Mouse (Mus musculus): ENCODE results near the gene Mapk6. TPM values are rescaled to one million over a fixed set of nuclear protein-coding genes. Genes with fewer than 3 reads are reported as not detected.
"Not testable (repeated sequence)": the region's sequence is repeated elsewhere in the genome, so short reads cannot be mapped to it uniquely, and the experiment has no call there.

Mapk6 gene
- total RNA-seq, 2 experiments from 2014 or later: 36.2 to 38.2 TPM

DNA sequence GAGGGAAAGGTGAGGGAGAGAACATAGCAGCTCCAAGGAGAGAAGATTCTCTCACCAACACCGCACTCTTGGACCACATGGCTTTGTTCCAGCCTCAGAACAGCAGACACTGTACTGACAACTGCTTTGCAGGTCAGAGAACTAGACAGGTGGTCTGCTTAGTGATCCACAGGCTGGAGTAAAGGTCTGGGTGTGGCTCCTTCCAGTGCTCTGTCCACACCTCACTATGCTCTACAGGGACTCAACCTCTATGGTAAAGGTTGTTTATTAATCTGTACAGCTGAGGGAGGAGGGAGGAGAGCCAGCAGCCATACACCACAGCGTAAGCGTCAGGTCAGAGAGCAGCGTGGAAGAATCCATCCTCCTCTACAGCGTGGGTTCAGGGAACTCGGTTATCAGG, 13.8 kb downstream of the Mapk6 start:
- DNase-seq: no peak
- intact Hi-C loops (cut with DNase I): loop anchor here (5.0 kb wide), 1 partner anchor 36 kb away; no protein-coding TSS in a partner anchor

GRCm38 (mm10) chr9:75393251-75393650, 16.6 kb downstream of the Mapk6 start:
- intact Hi-C loops (cut with DNase I): no loop called here

DNA sequence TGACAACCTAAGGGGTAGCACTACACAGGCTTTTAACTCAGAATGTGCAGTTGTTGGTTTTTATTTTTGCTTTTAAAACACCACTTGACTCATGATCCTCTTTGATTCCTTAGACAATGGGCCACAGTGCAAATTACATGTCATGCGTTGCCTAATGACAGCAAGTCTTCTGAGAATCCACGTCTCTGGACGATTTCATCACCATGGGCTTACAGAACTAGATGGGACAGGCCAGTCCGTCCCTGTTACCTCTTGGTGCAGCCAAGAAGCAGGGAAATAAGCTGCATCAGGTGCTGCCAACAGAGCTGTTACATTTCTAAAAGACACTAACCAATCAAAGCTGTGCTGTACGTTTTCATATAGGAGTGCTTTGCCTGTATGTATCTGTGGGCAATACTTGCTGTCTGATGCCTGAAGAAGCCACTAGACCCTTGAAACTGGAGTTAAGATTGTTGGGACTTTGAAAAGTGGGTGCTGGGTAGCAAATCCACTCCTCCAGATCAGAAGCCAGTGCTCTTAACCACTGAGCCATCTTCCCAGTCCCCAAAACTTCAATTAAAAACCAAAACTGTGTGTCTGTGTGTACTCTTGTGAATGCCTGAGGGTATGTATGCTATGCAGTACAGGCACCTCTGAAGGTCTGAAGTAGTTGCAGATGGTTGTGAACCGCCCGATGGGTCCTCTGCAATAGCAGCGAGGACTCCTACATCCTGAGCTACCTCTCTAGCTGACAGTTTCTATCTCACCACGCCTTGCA, 24.4 kb downstream of the Mapk6 start:
- intact Hi-C loops (cut with DNase I): no loop called here
- no peak for DNase-seq

More at GRCm38 (mm10) chr9:75393251-75393650, 16.6 kb downstream of the Mapk6 start:
- no peak for DNase-seq

DNA sequence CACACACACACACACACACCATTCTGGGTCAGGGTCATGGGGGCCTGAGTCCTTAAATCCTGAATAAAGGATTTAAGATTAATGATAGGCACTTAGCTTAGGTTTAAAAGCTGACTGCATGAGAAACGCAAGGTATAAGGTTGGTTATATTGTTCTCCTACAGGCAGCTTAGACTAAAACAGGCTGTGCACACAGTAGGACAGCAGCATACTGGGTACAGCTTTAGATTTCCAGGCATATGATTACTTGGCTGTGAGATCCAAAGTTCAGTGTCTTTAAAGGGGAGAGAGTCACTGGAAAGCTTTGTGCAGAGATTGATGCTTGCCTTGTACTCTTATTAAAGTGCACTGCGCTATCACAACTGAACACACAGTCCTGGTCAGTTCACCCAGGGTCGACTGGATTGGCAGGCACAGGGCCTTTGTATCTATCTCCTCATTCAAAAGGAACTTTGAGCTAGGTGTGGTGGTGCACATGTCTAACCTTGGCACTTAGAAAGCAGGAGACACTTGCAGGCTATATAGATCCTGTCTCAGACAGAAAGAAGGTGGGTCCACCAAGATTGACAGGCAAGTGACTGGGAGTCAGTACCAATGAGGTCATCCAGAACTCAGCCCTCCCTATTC, 25.4 kb downstream of the Mapk6 start:
- intact Hi-C loops (cut with DNase I): no loop called here
- no peak for DNase-seq

GRCm38 (mm10) chr9:75383785-75384184, 26.0 kb downstream of the Mapk6 start:
- no peak for DNase-seq
- intact Hi-C loops (cut with DNase I): no loop called here

DNA sequence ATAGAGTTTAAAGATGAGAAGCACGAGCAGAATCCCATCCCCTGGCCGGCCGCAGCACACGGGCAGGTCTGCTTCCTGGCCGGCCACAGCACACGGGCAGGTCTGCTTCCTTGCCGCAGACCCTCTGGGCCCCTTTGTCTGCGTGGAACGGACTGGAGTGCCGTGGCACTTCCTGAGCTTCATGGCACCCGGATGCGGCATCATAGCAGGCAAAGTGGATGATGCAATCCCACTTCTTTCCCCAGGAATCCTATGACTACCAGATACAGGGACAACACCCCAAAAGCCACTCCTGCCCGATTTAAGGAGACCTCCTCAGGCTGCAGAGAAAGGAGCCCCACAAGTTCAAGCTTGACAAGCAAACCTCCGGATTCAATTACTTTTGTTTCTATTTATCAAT, 27.0 kb downstream of the Mapk6 start:
- intact Hi-C loops (cut with DNase I): no loop called here
- no peak for DNase-seq

GRCm38 (mm10) chr9:75378774-75379173, 31.0 kb downstream of the Mapk6 start:
- intact Hi-C loops (cut with DNase I): no loop called here
- no peak for DNase-seq

- intact Hi-C loops (cut with DNase I): no loop called here
- DNase-seq: no peak
Measured at GRCm38 (mm10) chr9:75376428-75376827, 33.4 kb downstream of the Mapk6 start.

GRCm38 (mm10) chr9:75375606-75376005, 34.2 kb downstream of the Mapk6 start:
- DNase-seq: no peak
- intact Hi-C loops (cut with DNase I): no loop called here

GRCm38 (mm10) chr9:75368779-75369178, 41.0 kb downstream of the Mapk6 start:
- intact Hi-C loops (cut with DNase I): no loop called here
- DNase-seq: no peak

GRCm38 (mm10) chr9:75366191-75366590, 43.6 kb downstream of the Mapk6 start:
- DNase-seq: no peak
- intact Hi-C loops (cut with DNase I): no loop called here

DNA sequence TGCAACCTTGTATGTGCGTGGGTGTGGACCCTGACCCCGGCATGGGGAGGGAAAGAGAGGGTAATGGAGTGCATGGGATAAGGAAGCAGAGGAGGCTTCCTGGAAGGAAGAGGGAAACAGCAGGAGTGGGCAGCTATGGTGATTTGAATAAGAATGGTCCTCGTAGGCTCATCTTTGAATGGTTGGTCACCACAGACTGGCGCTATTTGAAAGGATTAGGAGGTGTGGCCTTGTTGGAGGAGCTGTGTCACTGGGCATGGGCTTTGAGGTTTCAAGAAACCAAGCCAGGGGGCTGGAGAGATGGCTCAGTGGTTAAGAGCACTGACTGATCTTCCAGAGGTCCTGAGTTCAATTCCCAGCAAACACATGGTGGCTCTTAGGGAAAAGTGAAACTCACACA, 44.6 kb downstream of the Mapk6 start:
- intact Hi-C loops (cut with DNase I): no loop called here

GRCm38 (mm10) chr9:75363702-75364101, 46.1 kb downstream of the Mapk6 start:
- intact Hi-C loops (cut with DNase I): loop anchor here (5.0 kb wide), 1 partner anchor 39 kb away; no protein-coding TSS in a partner anchor
- not testable (repeated sequence) for DNase-seq

More for the DNA sequence above, 44.6 kb downstream of the Mapk6 start:
- no peak for DNase-seq

DNA sequence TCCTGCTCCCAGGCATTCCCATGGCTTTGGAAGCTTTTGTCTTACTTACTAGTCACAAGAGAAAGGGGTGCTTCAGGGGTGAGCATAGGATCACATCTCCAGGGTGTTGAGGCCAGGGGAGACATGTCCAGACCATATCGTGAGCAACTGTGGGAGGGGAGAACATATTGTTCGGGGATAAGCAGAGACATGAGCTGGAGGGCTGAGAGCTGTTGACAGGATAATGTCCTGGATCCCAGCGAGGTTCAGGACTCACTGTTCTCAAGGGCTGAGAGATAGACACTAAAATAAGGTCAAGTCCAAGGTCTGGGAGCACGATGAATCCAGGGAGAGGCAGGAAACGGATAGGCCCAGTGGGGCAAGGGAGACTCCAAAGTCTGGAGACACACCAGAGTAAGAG, 46.8 kb downstream of the Mapk6 start:
- DNase-seq: peak in 1 of 2 experiments; percentile 14
- intact Hi-C loops (cut with DNase I): loop anchor here (5.0 kb wide), 1 partner anchor 39 kb away; no protein-coding TSS in a partner anchor

- DNase-seq: no peak
- intact Hi-C loops (cut with DNase I): loop anchor here (5.0 kb wide), 1 partner anchor 40 kb away; no protein-coding TSS in a partner anchor
Measured at GRCm38 (mm10) chr9:75362201-75362600, 47.6 kb downstream of the Mapk6 start.

DNA sequence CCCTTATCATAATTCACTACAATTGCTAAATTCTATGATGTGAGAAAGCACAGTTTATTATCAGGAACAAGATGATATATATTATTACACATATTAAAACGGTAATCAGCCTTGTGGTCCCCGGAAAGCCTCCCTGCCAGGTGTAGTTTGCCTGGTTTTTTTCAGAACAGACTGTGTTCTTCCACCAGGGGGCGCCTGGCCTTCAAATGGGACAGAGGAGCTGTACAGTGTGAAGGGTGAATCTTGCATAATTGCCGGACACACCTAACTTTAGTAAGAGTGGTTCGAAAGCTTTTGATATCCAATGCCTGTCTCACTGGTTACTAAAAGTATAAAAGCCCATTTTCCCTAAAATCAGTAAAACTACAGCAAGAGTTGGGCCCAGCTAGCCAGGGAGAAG, 48.1 kb downstream of the Mapk6 start:
- peak; percentile 86 to 90 for DNase-seq
- intact Hi-C loops (cut with DNase I): loop anchor here (1.0 to 5.0 kb wide), 4 partner anchors 41 to 221 kb away; no protein-coding TSS in a partner anchor

DNA sequence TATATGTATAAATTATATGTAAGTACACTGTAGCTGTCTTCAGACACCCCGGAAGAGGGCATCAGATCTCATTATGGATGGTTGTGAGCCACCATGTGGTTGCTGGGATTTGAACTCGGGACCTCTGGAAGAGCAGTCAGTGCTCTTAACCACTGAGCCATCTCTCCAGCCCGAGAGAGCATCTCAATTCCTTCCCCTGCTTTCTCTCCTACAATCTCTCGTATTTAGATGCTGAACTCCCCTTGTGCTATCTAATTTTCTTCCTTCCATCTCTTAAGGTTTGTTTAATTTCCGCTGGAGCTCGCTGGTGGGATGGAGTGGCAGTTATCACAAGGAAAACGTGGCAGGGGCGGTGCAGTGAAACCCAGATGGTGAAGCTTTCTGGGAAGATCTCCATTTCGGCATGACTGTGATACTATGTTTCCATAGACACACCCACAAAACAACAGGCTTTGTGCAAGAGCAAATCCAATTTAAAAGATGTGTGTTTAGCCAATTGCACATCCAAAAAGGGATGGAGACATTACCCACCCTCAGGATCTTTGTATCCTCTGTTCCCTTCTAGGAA, 52.6 kb downstream of the Mapk6 start:
- intact Hi-C loops (cut with DNase I): no loop called here
- DNase-seq: no peak

DNA sequence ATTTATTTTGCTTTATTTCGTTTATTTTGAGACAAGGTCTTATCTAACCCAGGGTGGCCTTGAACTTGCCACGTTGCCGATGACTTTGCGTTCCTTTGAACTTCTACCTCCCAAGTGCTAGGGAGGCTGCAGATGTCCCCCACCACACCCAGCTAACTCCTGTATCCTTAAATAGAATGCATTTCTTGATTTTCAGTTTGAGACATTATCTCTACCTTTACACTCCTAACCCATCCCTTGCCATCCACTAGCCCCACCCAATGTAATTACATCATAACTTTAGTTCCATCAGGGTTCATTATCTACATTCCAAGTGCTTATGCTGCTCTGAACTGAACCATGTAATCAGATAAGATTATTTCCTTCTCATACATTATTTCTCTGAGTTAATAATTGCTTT, 54.0 kb downstream of the Mapk6 start:
- DNase-seq: no peak
- intact Hi-C loops (cut with DNase I): no loop called here

DNA sequence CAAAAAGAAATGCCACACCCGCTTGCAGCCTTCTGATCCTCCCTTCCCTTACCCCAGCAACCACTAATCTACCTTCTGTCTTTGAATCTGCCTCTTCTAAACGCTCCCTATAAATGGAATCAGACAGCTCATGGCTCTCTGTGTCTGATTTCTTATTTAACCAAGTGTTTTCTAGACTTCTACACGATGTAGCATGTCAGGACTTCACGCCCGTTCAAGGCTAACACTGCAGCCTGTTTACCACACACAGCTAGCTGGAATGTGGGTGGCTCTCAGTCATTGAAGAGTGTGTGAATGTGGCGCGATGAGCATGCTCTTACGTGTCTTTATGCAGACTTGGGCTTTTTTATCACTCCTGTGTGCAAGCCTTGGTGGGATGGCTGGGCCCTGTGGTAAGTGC, 56.7 kb downstream of the Mapk6 start:
- intact Hi-C loops (cut with DNase I): no loop called here
- DNase-seq: no peak

DNA sequence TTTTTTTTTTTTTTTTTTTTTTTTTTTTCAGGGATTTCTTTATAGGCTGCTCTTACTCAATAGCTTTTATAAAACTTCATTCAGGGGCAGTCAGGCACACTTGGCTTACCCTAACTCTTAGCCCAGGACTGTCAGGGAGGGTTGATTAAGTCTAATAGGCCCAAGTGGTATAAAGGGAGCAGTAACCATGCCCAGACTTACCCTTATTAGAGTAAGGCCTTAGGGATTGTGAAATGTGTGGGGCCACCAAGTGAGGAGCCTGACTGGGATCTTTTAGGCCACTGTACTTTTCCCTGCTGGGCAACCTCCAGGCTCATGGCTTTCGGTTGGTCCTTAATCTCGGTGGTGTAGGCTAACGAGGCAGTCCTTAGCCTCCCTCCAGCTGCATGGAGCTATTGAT, 61.2 kb downstream of the Mapk6 start:
- intact Hi-C loops (cut with DNase I): no loop called here
- DNase-seq: no peak

DNA sequence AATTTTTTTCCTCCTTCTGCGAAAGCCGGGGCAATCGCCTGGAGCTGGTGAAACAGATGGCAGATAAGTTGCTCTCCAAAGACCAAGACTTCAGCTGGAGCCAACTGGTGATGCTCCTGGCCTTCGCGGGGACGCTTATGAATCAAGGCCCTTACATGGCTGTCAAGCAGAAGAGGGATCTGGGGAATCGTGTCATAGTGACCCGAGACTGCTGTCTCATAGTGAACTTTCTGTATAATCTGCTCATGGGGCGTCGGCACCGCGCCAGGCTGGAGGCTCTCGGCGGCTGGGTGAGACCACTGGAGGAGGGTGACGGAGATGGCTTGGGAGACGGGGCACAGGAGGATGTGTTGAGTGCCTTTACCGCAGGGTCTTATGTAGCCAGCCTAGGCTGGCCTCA, 61.7 kb downstream of the Mapk6 start:
- no peak for DNase-seq
- intact Hi-C loops (cut with DNase I): no loop called here

Data from heart, postnatal 14 days (tissue).